Mouse (Mus musculus): ENCODE data around the gene Itpr1.

DNA sequence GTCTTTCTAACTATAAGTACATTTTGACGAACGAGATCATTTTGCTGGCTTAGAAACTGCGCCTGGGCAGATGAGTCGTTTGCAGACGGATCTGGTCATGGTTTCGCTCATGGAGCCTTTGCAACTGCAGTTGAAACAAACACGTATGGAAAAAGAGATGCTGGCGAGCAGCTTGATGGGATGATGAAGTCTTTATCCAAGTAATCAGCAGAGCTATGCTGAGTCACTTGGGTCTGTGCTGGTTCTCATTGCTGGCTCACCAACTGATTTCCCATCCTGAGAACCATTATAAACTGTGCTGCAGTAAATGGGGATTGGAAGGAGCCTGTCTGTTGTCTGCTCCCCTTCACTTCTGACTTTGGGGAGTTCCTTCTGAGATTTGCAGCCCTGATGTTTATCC, 31.7 kb downstream of the Itpr1 start:
- TF ChIP-seq POLR2A (IDR thresholded peaks at IDR 0.05; ENCODE audit: insufficient read depth, low read length) (no peak), CTCF (IDR thresholded peaks at IDR 0.05; ENCODE audit: low read depth, low read length) (no peak)

Data from ES-Bruce4 (cell line).